Mouse (Mus musculus): ENCODE data around the gene Tmco5b.

Tmco5b gene

GRCm38 (mm10) chr2:113285432-113285831 lies at the start of gene Tmco5b:
TSS of gene Tmco5b (plus strand) at chr2:113285732.
- no peak for DNase-seq

GRCm38 (mm10) chr2:113236993-113237392 lies 48.5 kb upstream of the Tmco5b start:
- no peak for DNase-seq

GRCm38 (mm10) chr2:113238871-113239270 lies 46.7 kb upstream of the Tmco5b start:
- no peak for DNase-seq

GRCm38 (mm10) chr2:113302349-113303239 lies 17.1 kb downstream of the Tmco5b start:
- DNase-seq = no peak

- no peak for DNase-seq
Measured at GRCm38 (mm10) chr2:113303240-113303538, 17.7 kb downstream of the Tmco5b start.

- DNase-seq = peak; percentile 83
Measured at GRCm38 (mm10) chr2:113305339-113305738, 19.8 kb downstream of the Tmco5b start.

GRCm38 (mm10) chr2:113311211-113311610 lies 25.7 kb downstream of the Tmco5b start:
- DNase-seq = no peak

GRCm38 (mm10) chr2:113323016-113323415 lies 37.5 kb downstream of the Tmco5b start:
- peak; percentile 86 for DNase-seq

GRCm38 (mm10) chr2:113333799-113334541 lies 48.4 kb downstream of the Tmco5b start:
- no peak for DNase-seq

GRCm38 (mm10) chr2:113335561-113336294 lies 50.2 kb downstream of the Tmco5b start:
- no peak for DNase-seq

- DNase-seq = no peak
Measured at GRCm38 (mm10) chr2:113344536-113344935, 59.0 kb downstream of the Tmco5b start.

All from cerebellum, adult 9-10 months (tissue).